8 mouse cellular contexts compared by ENCODE assay signal in genomic region chr2:129801231-129802029, GRCm38 (mm10). TPM values are rescaled to one million over a fixed set of nuclear protein-coding genes. Genes with fewer than 3 reads are reported as not detected.
A peak's percentile ranks its signal among the peaks of the same experiment; 100 is the strongest.
DNase-seq lines count a peak whose midpoint lies in the region; ATAC-seq and TF ChIP-seq lines count a peak whose summit lies in the region.

No protein-coding gene starts in this region.

- no peaks in the 10 kb centered on the region for H3K9me3 ChIP-seq in hindbrain, embryonic 11.5 days (ENCODE audit: control insufficient read depth, low read length)
- H3K9me3 ChIP-seq in lung, postnatal 0 days (ENCODE audit: low read length) = no peaks in the 10 kb centered on the region

- 0 out of 2 replicates have a peak, but pooled peaks have one; percentile 21 for TF ChIP-seq EP300 in lung, postnatal 0 days (IDR thresholded peaks at IDR 0.05)

- DNase-seq in Muller cell, postnatal 12 days (ENCODE audit: inconsistent ontology term) = peak; percentile 89
- peak; percentile 90 for DNase-seq in cerebellum, adult 9-11 months
- peak; percentile 79 to 92 for DNase-seq in frontal cortex, postnatal 10 days (ENCODE audit: low spot score in 2 of 2)
- peak; percentile 94 for DNase-seq in hindbrain, embryonic 11.5 days (ENCODE audit: low spot score)
- DNase-seq in layer of hippocampus, postnatal 10 days (ENCODE audit: low spot score in 2 of 2) = peak; percentile 98
- peak; percentile 93 for DNase-seq in lung, postnatal 0 days (ENCODE audit: low spot score)
- peak; percentile 97 for DNase-seq in ovary, postnatal 10 days (ENCODE audit: low spot score)
- peak; percentile 76 for DNase-seq in thymus, postnatal 0 days (ENCODE audit: low spot score)

- peak overlapping the region; percentile 91 for H3K4me2 ChIP-seq in hindbrain, embryonic 11.5 days (replicated peaks; ENCODE audit: low read depth, low read length)
- H3K4me2 ChIP-seq in lung, postnatal 0 days (replicated peaks; ENCODE audit: low read depth, low read length) = peak overlapping the region; percentile 85

- H3K36me3 ChIP-seq in hindbrain, embryonic 11.5 days (ENCODE audit: control insufficient read depth, insufficient read depth, low read length) = no peaks in the 10 kb centered on the region
- peaks cover 3% of the 10 kb centered on the region; the same call in 1 of the 2 replicates for H3K36me3 ChIP-seq in lung, postnatal 0 days (ENCODE audit: insufficient read depth, low read length)

- H3K4me1 ChIP-seq in hindbrain, embryonic 11.5 days (replicated peaks; ENCODE audit: control insufficient read depth, insufficient read depth, low read length) = peaks cover 9% of the 10 kb centered on the region
- peaks cover 22% of the 10 kb centered on the region; the same call in 1 of the 2 replicates for H3K4me1 ChIP-seq in lung, postnatal 0 days (ENCODE audit: insufficient read depth, low read depth, low read length)

- H3K4me3 ChIP-seq in hindbrain, embryonic 11.5 days (ENCODE audit: low read depth, low read length) = peak overlapping the region; percentile 98
- H3K4me3 ChIP-seq in lung, postnatal 0 days (ENCODE audit: low read depth, low read length) = peak overlapping the region; percentile 95

- under 1% methylated on average over 70 of the region's 73 CpGs for WGBS in hindbrain, embryonic 11.5 days
- WGBS in lung, postnatal 0 days = 0% methylated on average over 69 of the region's 73 CpGs

- peak; percentile 18; the same call in 1 of the 2 replicates for TF ChIP-seq CTCF in lung, postnatal 0 days (IDR thresholded peaks at IDR 0.05)

- no peaks in the 10 kb centered on the region for H3K27me3 ChIP-seq in hindbrain, embryonic 11.5 days (ENCODE audit: control insufficient read depth, insufficient read depth, low read length)
- no peaks in the 10 kb centered on the region for H3K27me3 ChIP-seq in lung, postnatal 0 days (replicated peaks; ENCODE audit: insufficient read depth, low read length)

- H3K27ac ChIP-seq in hindbrain, embryonic 11.5 days (ENCODE audit: low read depth, low read length) = peak overlapping the region; percentile 90
- H3K27ac ChIP-seq in lung, postnatal 0 days (ENCODE audit: low read length) = peak overlapping the region; percentile 98

- peak overlapping the region; percentile 94 for H3K9ac ChIP-seq in hindbrain, embryonic 11.5 days (ENCODE audit: low read depth, low read length)
- peak overlapping the region; percentile 91 for H3K9ac ChIP-seq in lung, postnatal 0 days (replicated peaks; ENCODE audit: low read depth)

- ATAC-seq in hindbrain, embryonic 11.5 days (ENCODE audit: low FRiP score) = peak; percentile 84
- ATAC-seq in lung, postnatal 0 days = peak; percentile 75

RNA-seq across cellular contexts. Expression of gene Stk35, which starts 1.1 kb away (rescaled TPM):
- polyA plus RNA-seq in hindbrain, embryonic 11.5 days (2014; fragmentation: Nextera tagmentation; extraction: Ambion mirVana) = 14.3 and 15.6 TPM in 2 replicates
- total RNA-seq in layer of hippocampus, postnatal 10 days (2021) = 10 to 100 TPM; 21.5 to 24.4 TPM
- polyA plus RNA-seq in lung, postnatal 0 days (2015; fragmentation: Nextera tagmentation; extraction: Ambion mirVana) = 5.4 and 5.8 TPM in 2 replicates
- 5.4 and 6.0 TPM in 2 replicates for polyA plus RNA-seq in thymus, postnatal 0 days (2015; fragmentation: Nextera tagmentation; extraction: Ambion mirVana)

Comparison
In these comparisons a context has a peak if more than half of its experiments do, and no peak if none do; other contexts are left out.
1. Peak in every context shown above with its lines: DNase-seq, ATAC-seq, H3K4me3 ChIP-seq and H3K27ac ChIP-seq.